Mouse (Mus musculus) E14TG2a.4 (cell line): ENCODE measurements around the gene Zfp277.

Experiments
- CTCF ChIP-seq: conservative IDR thresholded peaks from 2 replicates; pipeline ENCODE4 v1.5.1; 2014; ENCODE audit warnings: low read length
- POU5F1 ChIP-seq: IDR thresholded peaks from 2 replicates; pipeline ENCODE4 v1.6.1; 2014; ENCODE audit warnings: low read length, borderline replicate concordance

GRCm38 (mm10) chr12:40327012-40327660, 118.6 kb downstream of the Zfp277 start:
- TF ChIP-seq CTCF (no peak), POU5F1 (no peak)
